Mouse (Mus musculus): ENCODE measurements at regions not wholly inside any gene's neighbourhood (a gene's known extent, or its start where the extent isn't known, plus 50 kb on each side); places are given as distances from the start of the nearest gene placed in this dataset.
"Not testable (repeated sequence)": the region's sequence is repeated elsewhere in the genome, so short reads cannot be mapped to it uniquely, and the experiment has no call there.

DNA sequence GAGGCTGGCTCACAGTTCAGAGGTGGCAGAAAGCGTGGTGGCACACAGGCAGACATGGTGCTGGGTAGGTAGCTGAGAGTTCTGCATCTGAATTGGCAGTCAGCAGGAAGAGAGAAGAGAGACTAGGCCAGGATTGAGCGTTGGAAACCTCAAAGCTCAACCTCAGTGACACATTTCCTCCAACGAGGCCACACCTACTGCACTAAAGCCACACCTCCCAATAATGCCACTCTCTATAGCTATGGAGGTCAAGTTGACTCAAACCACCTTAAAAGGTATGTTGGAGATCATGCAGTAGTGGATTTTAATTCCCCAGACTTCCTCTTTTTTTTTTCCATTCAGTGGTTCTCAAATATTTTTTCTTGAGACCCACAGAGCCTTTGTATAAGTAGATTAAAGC is 57.1 kb downstream of the Ccdc54 start:
- no peak for DNase-seq

DNA sequence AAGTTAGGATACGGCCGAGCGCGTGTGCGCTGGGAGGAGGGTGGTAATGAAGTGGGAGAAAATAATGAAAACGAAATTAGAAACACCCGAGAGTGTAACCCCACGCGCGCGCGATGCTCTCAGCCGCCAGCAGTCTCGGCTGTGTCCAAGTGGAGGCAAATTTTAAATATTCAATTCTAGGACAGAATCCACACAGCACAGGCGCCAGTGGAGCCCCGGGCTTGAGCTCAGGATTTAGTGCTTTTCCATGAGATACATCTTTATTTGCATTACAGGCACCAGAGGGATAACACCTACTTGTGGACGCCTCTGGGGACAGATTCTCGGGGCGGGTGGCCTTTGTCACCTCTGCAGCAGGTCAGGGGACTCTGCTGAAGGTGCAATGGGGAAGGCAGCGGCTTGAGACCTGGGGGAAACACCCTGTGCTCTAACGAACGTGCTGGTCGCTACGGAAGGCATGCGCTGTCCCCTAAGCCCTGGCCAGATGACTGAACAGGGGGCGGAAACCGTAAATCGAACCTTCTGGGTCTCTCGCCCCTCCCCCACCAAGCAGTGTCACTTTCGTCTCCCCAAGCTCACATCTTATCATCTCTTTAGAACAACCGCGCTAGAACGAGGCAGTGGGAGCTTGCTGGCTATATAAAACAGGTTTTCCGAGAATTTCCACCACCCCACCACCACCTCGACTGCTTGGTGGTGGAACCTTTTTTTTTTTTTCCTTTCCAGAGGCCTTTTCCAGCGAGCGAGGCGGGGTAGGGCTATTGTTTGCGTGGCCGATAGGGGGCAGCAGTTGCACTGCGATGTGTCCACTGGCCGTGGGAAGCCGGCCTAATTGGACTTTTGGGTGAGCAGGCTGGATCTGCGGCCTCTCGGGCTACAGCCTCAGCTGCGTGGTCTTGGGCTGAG is 61.2 kb downstream of the Ccdc54 start:
- DNase-seq: peak; percentile 88

DNA sequence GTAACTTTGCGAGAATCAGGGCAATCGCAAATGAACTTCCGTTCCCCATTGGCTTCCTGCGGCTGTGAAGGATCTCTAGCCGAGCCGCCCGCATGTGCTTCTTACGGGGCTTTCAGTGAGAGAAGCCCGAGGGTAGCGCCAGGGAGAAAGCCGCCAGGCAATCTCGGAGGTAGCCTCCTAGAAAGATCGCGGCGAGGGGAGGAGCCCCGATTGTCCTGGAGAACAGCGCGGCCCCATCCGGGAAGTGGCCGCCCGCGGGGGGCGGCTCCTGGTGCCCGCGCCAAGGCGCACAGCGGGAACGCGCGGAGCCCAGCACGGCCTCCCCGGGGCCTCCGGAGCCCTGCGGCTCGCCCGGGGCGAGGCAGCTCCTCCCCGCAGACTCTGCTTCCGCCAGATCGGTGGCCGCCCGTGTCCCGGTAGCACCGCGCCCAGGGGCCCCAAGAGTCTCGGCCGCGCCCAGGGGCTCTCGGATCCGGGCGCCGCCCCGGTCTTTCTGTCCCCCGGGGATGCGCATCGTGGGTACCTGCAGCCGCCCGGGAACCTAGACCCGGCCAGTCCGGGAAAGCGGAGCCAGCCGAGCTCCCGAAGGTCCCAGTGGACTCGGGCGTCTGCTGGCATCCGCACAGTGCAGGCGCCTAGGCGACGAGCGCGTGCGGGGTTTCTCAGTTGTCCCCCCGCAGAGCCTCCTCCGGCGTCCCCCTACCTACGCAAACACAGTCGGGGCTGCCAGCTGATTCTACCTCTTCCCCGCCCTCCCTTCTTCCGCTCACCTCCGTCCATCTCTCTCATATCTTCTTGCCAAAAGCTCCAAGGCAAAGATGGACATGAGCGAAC is 62.1 kb downstream of the Ccdc54 start:
- DNase-seq: peak; percentile 56

DNA sequence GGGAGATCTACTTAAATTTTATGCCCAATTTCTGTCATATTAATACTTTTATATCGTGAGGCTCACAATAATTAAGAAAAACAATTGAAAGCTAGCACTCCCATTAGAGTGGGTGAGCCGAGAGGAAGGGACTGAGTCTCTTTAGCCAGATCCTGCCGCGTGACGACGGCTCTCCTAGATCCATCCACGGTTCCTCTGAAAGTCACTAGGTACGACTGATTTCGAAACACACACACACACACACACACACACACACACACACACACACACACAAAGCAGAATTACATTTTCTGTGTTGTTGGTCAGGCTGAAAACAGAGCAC is 62.6 kb downstream of the Ccdc54 start:
- no peak for DNase-seq

DNA sequence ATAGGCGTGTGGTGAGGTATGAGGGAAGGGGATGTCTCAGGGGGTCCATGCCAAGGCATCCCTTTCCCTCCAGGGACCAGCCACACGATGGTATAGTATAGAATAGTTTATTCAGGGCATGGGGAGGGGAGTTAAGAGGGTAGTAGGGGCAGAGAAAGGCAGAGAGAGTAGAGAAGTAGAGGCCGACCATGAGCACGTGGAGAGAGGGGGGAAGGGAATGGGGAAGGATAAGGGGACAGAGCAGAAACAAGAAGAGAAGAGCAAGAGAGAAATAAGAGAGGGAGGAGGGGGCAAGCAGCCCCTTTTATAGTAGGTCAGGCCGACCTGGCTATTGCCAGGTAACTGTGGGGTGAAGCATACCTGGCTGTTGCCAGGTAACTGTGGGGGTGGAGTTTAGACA is 64.0 kb downstream of the Ccdc54 start:
- not testable (repeated sequence) for DNase-seq

DNA sequence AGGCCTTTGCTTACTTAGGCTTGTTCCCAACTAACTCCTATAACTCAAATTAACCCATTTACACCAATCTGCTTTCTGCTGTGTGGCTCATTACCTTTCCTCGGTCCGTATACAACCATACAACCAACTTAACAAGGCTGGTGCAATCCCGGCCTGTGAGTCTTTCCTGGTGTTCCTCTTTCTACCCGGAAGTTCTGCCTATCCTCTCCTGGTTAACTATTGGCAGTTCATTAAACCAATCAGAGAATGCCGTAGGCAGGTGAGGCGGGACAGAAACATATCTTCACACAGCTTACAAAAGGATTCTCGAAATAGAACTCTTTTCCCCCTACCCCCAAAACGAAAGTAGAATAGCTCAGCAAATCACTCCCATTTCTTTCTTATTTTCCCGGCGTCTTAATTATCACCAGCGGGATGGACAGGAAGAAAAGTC is 65.0 kb downstream of the Ccdc54 start:
- DNase-seq: no peak

DNA sequence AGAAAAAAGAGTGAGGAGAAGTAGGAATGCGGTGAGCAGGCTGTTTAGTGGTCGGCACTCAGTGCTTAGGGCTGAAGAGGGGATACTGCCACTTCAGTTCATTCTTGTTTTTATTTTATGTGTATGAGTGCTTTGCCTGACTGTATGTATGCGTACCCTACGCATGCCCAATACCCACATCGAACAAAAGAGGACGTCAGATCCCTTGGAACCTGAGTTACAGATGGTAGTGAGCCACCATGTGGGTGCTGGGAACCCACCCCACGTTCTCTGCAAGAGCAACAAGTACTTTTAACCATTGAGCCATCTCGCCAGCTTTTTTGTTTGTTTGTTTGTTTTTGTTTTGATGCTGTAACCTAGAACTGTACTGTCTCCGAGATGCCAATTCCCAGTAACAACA is 65.5 kb downstream of the Ccdc54 start:
- no peak for DNase-seq

DNA sequence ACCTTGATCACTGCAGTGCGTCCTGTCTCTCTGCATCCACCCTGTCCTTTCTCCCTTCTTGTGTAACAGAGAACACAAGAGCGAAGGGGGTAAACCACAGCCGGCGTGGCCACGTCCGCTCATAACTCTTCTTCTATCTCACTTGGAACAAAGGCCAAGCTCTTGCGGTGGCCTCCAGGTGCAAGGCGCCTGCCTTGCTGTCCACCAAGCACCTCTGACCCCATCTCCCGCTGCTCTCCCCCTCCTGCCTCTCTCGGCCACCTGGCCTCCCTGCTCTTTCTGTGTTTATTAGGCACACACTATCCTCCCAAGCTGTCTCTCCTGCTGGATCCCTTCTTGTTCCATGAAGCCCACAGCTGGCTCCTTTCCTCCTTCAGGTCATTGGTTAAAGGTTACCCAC is 71.3 kb downstream of the Ccdc54 start:
- DNase-seq: no peak

DNA sequence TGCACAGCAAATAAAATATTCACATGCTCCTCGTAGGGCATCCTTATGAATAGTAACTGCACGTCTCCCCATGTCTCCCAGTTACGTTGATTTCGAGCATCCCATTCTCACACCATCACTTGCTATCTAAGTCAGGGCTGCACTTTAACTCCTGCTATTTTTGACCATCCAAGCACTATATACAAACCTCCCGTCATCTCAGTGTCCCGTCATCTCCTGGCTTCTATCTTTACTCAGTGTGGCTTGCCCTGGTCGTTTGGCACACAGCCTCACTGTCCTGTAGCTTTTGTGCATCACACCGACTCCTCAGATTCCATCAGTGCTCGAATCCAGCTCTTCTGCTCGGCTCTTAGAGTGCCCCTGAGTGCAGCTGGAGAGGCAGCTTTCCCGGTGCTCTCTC is 74.4 kb downstream of the Ccdc54 start:
- no peak for DNase-seq

DNA sequence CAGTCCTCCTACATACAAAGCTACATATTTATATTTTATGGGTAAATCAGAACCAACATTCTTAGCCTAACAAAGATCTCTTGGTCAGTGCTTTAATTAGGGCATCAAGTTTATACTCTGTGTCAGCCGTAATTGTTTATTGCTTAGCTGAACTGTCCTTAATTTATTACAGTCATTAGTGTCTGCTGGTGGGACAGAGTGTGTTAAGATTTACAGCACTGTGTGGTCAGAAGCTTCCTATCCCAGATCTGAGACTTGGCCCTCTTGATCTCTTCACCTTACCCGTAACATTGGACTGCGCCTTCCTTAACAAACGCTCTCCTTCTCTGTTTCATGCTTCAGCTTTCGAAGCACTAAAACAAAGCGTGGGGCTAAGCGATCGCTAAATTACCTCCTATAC is 75.9 kb downstream of the Ccdc54 start:
- DNase-seq: no peak

DNA sequence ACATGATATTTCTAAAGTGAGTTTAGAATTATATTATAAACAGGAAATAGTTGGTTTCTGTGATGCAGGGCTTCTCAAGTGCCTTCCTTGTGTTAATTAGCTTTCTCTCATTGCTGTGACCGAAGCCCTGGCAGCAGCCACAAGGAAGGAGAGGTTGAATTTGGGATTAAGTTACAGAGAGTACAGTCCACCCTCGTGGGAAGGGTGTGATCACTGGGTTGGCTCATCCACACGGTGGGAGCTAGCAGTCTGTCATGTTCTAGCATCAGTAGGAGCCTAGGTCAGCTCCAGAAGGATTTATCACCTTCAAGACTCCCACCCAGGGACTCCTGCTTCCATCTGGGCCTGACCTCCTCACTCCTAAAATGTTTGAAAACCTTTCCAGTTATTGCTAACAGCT is 78.9 kb downstream of the Ccdc54 start:
- DNase-seq: no peak

DNA sequence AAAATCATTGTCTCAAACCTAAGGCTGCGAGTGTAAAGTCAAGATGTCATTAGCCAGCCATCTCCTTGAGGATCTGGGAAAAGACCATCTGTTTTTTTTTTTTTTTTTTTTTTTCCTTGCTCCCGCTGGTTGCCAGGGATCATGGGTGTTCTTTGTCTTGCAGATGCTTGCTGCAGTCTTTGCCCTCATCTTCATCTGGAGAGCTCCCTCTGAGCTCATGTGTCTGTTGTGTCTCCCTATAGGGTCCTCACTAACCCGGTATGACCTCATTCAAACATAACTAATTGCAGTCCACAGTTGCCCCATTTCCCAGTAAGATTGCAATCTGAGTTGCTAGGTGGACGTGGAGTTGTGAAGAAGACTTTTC is 77.3 kb upstream of the Bbx start:
- no peak for DNase-seq

DNA sequence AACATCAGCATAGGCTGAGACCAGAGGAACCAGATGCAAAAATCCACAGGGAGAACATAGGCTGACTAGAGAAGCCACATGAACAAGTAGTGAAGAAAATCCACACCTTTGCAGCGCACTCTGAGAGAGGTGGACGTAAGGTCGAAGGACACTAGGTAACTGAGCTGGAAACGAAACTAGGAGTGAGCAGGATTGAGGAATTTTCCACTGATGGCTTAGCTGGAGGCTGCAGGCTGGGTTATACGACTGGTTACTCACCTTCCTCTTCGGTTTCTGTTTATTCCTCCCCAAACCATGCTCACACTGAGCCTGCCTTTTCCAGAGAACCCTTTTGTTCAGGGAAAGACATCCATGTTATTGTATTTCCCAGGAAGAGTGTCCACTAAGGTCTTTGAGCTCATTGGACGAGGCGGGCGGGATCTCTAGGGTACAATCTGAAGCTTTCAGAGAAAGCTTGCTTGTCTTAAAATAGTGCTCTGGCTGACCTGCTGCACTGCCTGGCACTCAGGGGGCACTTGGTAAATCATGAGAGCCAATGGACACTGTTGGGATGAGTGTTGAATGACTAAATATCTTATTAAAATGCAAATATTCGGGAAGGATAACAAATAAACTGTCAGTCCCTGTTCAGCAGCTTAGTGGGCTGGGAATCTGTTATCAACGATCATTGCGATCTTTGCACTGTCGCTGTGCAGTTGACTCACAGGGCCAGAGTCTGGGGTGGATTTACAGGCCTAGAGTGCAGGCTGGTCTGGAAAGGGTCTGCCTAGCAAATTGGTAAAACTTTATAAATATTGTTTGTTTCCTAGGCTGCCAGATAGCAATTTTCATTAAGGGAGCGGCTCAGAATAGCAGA is 76.7 kb upstream of the Bbx start:
- DNase-seq: no peak

DNA sequence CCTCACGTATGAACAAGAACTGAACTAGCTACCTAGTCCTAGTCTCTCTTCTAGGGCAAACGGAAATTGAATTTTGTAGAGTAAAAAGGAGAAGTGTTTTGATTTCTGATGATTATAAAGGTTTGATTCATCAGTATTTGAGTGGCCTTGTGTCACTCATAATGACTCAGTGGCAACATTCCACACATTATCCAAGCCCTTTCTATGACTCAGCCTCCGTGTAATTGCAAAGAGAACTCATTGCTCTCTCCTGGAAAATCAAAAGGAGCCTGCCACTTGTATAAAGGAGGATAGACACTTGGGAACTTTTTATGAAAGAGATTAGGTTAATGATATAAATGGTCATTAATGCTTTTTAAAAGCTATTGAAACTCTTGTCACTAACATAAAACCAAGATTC is 72.4 kb upstream of the Bbx start:
- no peak for DNase-seq

DNA sequence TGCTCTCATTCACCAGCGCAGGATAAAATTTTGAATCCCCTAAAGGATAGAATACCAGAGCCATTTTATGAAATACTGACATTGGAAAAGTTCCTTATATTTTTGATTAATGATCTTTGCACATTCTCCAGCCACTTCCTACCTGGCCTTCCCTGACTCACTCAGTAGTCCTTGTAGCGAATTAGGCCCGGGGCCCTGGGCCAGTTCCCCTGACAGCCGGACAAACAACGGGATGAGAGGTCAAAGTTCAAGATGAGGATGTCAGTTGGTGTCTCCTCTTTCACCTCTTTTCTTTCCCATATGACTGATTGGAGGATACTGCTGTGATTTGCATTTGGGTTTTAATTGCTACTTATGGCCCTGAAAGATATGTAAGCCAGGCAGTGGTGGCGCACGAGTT is 66.7 kb upstream of the Bbx start:
- DNase-seq: no peak

DNA sequence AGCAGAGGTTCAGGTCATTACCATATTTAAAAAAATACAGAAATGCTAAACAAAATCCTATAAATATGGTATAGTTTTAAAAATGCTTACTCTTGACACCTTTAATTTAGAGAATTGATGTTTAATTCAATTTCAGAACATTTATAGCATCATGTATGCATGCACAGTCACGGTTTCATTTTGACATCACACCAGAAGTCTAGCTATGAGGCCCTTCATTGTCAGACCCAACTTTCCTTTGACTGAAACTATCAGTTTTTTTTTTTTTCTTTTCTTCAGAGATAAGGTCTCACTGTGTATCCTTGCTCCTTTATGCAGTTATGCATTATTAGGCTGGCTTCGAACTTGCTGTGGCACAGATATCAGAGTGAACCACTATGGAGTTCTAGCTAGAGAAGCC is 61.5 kb upstream of the Bbx start:
- DNase-seq: no peak

DNA sequence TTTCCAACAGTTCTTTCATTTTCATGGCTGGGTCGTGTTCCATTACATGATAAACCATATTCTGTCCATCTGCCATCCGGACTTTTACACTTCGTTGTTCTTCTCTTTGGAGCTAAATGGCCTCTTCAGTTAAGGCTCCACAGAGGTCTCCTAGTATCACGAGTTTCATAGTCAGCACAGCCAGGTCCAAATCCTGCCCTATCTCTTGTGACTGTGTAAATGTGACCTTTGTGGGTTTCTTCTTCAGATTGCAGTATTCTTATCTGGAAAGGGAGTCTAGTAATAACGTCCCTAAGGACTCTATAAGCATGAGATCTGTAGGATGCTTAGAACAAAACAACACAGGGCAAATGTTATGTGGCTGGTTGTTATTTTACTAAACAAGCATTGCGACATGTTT is 57.1 kb upstream of the Bbx start:
- no peak for DNase-seq

DNA sequence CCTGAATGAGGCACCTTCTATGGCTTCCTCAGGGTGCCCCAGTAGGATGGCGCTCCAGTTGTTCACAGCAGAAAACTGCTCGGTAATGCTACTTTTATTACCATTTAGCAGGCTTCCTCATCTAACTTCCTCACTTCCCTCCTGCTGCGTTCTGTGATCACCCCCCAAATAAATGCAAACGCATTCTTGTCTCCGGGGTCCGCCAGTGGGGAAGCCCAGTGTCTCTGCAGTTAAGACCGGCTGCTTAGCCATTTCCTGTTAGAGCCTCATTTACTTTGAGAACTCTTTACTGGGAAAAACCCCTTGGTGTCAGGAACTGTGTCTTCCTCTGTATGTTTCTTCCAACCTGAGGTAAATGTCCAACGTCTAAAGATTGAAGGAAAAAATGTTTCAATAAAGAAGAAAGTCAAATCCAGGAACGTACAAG is 50.2 kb upstream of the Bbx start:
- no peak for DNase-seq

Measured in cerebellum, adult 8-10 months (tissue).